Mouse (Mus musculus) liver, adult 2 months (tissue): Measurements from ENCODE around the gene Trmt61a. TPM values are rescaled to one million over a fixed set of nuclear protein-coding genes. Genes with fewer than 3 reads are reported as not detected.
"Not testable (repeated sequence)": the region's sequence is repeated elsewhere in the genome, so short reads cannot be mapped to it uniquely, and the experiment has no call there.

Experiments used
- DNase-seq: peaks from one replicate; pipeline ENCODE4 v3.0.0-alpha.2; 2011; ENCODE audit warnings: low read depth, low spot score; ENCODE audit errors: extremely low read depth
- H3K27ac ChIP-seq: fragments of 200-500 bp; replicated peaks from 2 replicates; pipeline ENCODE4 v1.5.1; 2012; ENCODE audit warnings: low read depth, mild to moderate bottlenecking, control low read depth, inconsistent platforms, low read length; ENCODE audit not compliant: insufficient read depth
- H3K27me3 ChIP-seq: fragments of 200-500 bp; 2 replicates; pipeline ENCODE4 v1.6.1; 2012; ENCODE audit warnings: mild to moderate bottlenecking, moderate library complexity, low read length, inconsistent platforms; ENCODE audit not compliant: control insufficient read depth, insufficient read depth
- H3K36me3 ChIP-seq: fragments of 200-500 bp; 2 replicates; pipeline ENCODE4 v1.6.1; 2012; ENCODE audit warnings: low read length, inconsistent platforms; ENCODE audit not compliant: control insufficient read depth, insufficient read depth
- H3K4me1 ChIP-seq: fragments of 200-500 bp; 2 replicates; pipeline ENCODE4 v1.6.1; 2011; ENCODE audit warnings: low read length; ENCODE audit not compliant: control insufficient read depth, insufficient read depth
- H3K4me3 ChIP-seq: fragments of 200-500 bp; 2 replicates; pipeline ENCODE4 v1.5.1; 2011; ENCODE audit warnings: low read depth, mild to moderate bottlenecking, control low read depth, low read length, moderate library complexity; ENCODE audit not compliant: insufficient read depth
- H3K79me2 ChIP-seq: fragments of 200-500 bp; 2 replicates; pipeline ENCODE4 v1.6.1; 2012; ENCODE audit warnings: inconsistent platforms, mild to moderate bottlenecking, low read length, moderate library complexity; ENCODE audit not compliant: control insufficient read depth, insufficient read depth
- H3K9ac ChIP-seq: fragments of 200-500 bp; 2 replicates; pipeline ENCODE4 v1.6.1; 2012; ENCODE audit warnings: low read depth, mild to moderate bottlenecking, control low read depth, inconsistent platforms, low read length
- CTCF ChIP-seq: fragments of 200-500 bp; IDR thresholded peaks from 2 replicates; pipeline ENCODE4 v1.5.1; 2011; ENCODE audit warnings: low read depth, low read length, control low read depth
- POLR2A ChIP-seq: fragments of 200-500 bp; IDR thresholded peaks from 2 replicates; pipeline ENCODE4 v1.6.1; 2011; ENCODE audit warnings: low read length, control low read depth; ENCODE audit not compliant: insufficient read depth; ENCODE audit errors: extremely low read depth
- WGBS: fragments of 180-500 bp; shearing (Covaris S2); methylation state at CpG from one replicate; pipeline ENCODE4 v1.1.7; 2018; 5-methylcytosine and 5-hydroxymethylcytosine counted together
- polyA plus RNA-seq: library from polyadenylated mRNA; depleted of rRNA; stranded (reverse); fragments of >200 nt; gene quantifications from 2 replicates; pipeline ENCODE4 v1.2.3, GENCODE M21; 2012
- total RNA-seq: library from RNA; depleted of rRNA; stranded (reverse); fragments of >200 nt; gene quantifications from 2 replicates; pipeline ENCODE4 v1.2.3, GENCODE M21; 2014

Trmt61a gene
- total and polyA plus RNA-seq, 2 experiments: 2.3 to 33.1 TPM

DNA sequence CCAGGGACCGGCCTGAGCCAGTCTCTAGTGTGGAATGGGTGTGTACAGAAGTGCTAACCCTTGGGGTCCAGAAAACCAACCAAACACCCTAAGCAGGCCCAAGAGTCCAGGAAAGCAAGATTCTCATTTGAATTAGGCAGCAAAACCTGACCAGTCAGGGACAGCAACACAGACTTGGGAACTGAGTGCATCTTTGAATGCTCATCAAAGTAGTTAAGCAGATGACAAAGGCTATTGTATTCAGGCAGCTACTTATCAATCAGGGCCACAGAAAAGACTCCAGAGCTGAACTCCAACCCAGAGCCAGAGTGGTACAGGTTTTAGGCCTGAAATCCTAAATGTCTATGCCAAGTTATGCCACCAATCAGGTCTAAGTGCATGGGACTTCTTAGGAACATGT, 17.3 kb upstream of the Trmt61a start:
- Histone ChIP-seq H3K4me3 (no peak overlapping the region), H3K9ac (no peak overlapping the region), H3K27ac (no peak overlapping the region), H3K79me2 (no peaks in the 10 kb centered on the region), H3K36me3 (peaks cover 8% of the 10 kb centered on the region), H3K4me1 (no peaks in the 10 kb centered on the region), H3K27me3 (no peaks in the 10 kb centered on the region)
- DNase-seq: no peak
- no peak for TF ChIP-seq POLR2A
- no peak for TF ChIP-seq CTCF
- WGBS: 100% methylated on average over 1 of the region's 1 CpGs

DNA sequence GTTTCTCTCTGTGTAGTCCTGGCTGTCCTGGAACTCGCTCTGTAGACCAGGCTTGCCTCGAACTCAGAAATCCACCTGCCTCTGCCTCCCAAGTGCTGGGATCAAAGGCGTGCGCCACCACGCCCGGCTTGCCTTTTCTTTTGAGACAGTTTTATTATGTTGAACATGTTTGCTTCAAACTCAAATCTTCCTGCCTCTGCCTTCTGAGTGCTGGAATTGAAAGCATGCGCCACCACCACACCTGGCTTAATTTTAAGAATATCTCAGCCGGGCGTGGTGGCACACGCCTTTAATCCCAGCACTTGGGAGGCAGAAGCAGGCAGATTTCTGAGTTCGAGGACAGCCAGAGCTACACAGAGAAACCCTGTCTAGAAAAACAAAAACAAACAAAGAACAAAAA, 16.4 kb upstream of the Trmt61a start:
- 98% methylated on average over 11 of the region's 11 CpGs for WGBS
- not testable (repeated sequence) for H3K79me2 ChIP-seq, DNase-seq, H3K27ac ChIP-seq, H3K4me3 ChIP-seq, H3K4me1 ChIP-seq, H3K9ac ChIP-seq, H3K36me3 ChIP-seq, H3K27me3 ChIP-seq

DNA sequence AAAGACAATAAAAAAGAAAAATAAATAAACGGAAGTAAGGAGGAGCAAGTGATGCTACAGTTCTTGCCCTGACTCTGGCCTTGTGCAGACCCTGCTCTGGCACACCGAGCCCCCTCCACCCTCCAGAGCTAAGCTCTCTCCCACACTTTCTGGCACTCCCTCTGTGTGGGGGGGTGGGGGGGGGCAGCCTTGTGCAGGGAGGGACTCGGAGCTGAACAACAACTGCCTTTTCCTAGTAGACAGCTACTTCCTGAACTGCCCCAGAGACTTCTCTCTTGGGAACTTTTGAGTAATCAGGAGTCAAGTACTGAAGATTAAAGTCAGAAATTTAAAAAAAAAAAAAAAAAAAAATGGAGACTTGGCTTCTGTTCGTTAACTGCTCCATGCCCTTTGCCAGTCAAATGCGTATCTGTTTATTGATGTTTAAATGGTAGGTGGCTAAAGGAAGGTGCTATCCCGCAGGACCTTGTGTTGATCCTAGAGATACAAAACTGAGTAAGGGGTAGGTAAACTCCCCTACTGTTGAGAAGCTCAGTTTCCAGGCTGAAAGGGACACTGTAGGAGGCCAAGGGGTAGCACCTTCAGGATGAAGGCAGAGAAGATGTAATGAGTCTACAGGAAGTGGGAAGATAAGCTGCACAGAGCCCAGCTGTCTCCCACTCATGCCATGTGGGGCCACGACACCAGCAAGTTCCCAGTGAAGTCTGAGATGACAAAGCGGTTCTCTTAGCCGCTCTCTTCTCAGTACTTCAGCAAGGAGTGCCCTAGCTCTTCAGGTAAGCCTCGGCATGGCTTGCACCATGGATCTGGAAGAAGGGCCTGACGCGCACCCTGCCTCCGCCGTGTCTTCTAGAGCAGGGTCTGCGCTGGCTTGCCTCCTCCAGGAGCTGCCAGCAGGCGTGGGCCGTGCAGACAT, 14.4 kb upstream of the Trmt61a start:
- DNase-seq: no peak
- no peak overlapping the region for H3K9ac ChIP-seq
- H3K27ac ChIP-seq: no peak overlapping the region
- no peak for TF ChIP-seq CTCF
- TF ChIP-seq POLR2A: no peak
- H3K4me3 ChIP-seq: no peak overlapping the region
- peaks cover under 1% of the 10 kb centered on the region for H3K4me1 ChIP-seq
- no peaks in the 10 kb centered on the region for H3K36me3 ChIP-seq
- no peaks in the 10 kb centered on the region for H3K27me3 ChIP-seq
- WGBS: 76% methylated on average over 17 of the region's 17 CpGs
- H3K79me2 ChIP-seq: no peaks in the 10 kb centered on the region

DNA sequence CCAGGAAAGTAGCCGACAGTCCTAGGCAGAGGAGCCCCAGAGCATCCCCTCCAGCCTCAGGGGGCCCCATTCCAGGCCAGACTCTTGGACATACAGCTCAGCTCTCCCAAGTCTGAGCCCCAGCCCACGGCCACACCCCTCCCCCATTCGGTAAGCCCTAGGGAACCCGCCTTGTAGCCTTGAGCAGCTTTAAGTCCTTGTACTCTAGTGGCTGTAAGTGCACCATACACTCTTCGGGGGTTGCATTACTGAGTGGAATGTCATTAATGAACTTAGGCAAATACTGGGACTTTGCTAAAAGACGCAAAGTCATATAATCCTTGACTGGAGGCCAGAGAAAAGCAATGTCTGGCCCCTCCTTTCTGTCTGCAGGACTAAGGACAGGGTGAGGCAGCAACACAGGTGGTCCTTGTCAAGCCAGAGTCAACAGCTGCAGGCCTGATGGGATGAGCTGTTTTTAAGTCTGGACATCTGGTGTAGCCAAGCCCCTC, 13.7 kb upstream of the Trmt61a start:
- H3K27ac ChIP-seq: no peak overlapping the region
- DNase-seq: no peak
- no peak for TF ChIP-seq POLR2A
- H3K4me1 ChIP-seq: peaks cover 7% of the 10 kb centered on the region
- WGBS: 64% methylated on average over 6 of the region's 6 CpGs
- no peak overlapping the region for H3K9ac ChIP-seq
- no peaks in the 10 kb centered on the region for H3K36me3 ChIP-seq
- no peak overlapping the region for H3K4me3 ChIP-seq
- H3K79me2 ChIP-seq: no peaks in the 10 kb centered on the region
- H3K27me3 ChIP-seq: no peaks in the 10 kb centered on the region

DNA sequence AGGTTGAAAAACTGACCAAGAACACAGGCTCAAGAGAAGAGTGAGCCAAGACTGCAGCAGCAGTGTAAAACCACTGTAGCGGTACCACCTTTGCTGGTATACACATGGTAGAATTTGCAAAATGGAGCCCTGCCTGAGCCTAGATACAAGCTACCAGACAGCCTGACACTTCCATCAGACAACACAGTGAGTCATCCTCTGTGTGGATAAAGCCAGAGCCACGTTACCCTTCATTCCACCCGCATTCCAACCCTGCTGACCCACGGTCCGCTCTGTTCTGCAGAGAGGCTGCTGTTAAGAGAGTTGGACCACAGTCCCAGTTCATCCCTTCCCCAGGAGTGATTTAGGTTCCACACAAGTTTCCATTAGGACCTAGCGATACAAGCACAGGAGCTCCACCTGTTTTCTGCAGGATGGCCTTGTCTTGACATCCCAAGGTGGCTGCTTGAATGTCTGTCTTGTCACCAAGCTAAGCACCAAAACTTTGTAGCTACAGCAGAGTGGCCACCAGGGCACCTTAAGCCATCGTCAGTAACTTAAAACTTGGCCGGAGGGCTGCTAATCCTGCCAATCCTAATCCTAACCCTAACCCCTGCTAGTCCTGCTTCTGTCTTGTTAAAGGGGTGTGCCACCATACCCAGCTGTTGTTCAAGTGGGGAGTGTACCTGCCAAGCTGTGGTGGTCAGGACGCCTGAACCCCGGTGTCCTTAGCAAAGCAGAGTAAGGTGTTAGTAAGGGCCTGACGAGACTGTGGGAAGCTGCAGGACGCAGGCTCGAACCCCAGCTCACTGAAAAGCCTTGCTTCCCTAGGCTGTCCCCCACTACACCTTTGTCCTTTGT, 12.6 kb upstream of the Trmt61a start:
- TF ChIP-seq POLR2A: no peak
- WGBS: 84% methylated on average over 13 of the region's 13 CpGs
- H3K36me3 ChIP-seq: no peaks in the 10 kb centered on the region
- no peak overlapping the region for H3K4me3 ChIP-seq
- no peak overlapping the region for H3K9ac ChIP-seq
- H3K79me2 ChIP-seq: no peaks in the 10 kb centered on the region
- H3K27ac ChIP-seq: no peak overlapping the region
- H3K4me1 ChIP-seq: peaks cover 12% of the 10 kb centered on the region
- H3K27me3 ChIP-seq: no peaks in the 10 kb centered on the region
- no peak for DNase-seq
